Mouse (Mus musculus): Measurements from ENCODE around the gene Ifitm2.

- TF ChIP-seq CTCF (IDR thresholded peaks at IDR 0.05; ENCODE audit: control insufficient read depth, insufficient read depth, insufficient read length), result no peak
- TF ChIP-seq MYOD1 (IDR thresholded peaks at IDR 0.05; ENCODE audit: control insufficient read depth, insufficient read length, low read depth), result no peak
- no peak for TF ChIP-seq CEBPB (IDR thresholded peaks at IDR 0.05; ENCODE audit: low read depth)
Observed at GRCm38 (mm10) chr7:140949824-140950530, 5.8 kb downstream of the Ifitm2 start, which contains the start of gene Ifitm5.
